Mouse (Mus musculus) ES-E14 (cell line): ENCODE data around the gene Snrpe. TPM values are rescaled to one million over a fixed set of nuclear protein-coding genes. Genes with fewer than 3 reads are reported as not detected.

Experiments
- DNase-seq: peaks from one replicate; pipeline ENCODE4 v3.0.0-alpha.2; 2013; ENCODE audit warnings: low read depth, low spot score
- H3K27ac ChIP-seq: 2 replicates; pipeline ENCODE4 v1.5.1; 2012; ENCODE audit warnings: low read depth, mild to moderate bottlenecking, low read length, moderate library complexity, mixed read lengths; ENCODE audit not compliant: poor library complexity, insufficient read depth, severe bottlenecking
- H3K36me3 ChIP-seq: 2 replicates; pipeline ENCODE4 v1.6.1; 2012; ENCODE audit warnings: mild to moderate bottlenecking, low read length, moderate library complexity, mixed read lengths; ENCODE audit not compliant: control insufficient read depth, poor library complexity, insufficient read depth, severe bottlenecking
- H3K4me1 ChIP-seq, 2 experiments: fragments of 150-350 bp in 1 of 2; sonication (generic) in 1 of 2; 2 replicates each; pipeline ENCODE4 v1.6.1; 2012; ENCODE audit warnings: low read length in 2 of 2, mild to moderate bottlenecking in 1 of 2, mixed read lengths in 1 of 2; ENCODE audit not compliant: control insufficient read depth in 2 of 2, insufficient read depth in 2 of 2, poor library complexity in 1 of 2
- H3K4me3 ChIP-seq, 2 experiments: fragments of 150-350 bp in 1 of 2; sonication (generic) in 1 of 2; 2 replicates each; pipeline ENCODE4 v1.5.1; 2012; ENCODE audit warnings: low read length in 2 of 2, low read depth in 1 of 2, mild to moderate bottlenecking in 1 of 2, mixed read lengths in 1 of 2; ENCODE audit not compliant: insufficient read depth in 1 of 2, poor library complexity in 1 of 2, severe bottlenecking in 1 of 2
- H3K9ac ChIP-seq: 2 replicates; pipeline ENCODE4 v1.6.1; 2012; ENCODE audit warnings: low read depth, mild to moderate bottlenecking, low read length, mixed read lengths; ENCODE audit not compliant: poor library complexity, insufficient read depth, severe bottlenecking
- H3K9me3 ChIP-seq: fragments of 150-350 bp; sonication (generic); 2 replicates; pipeline ENCODE4 v1.6.1; 2012; ENCODE audit warnings: low read depth, mild to moderate bottlenecking, low read length; ENCODE audit not compliant: control insufficient read depth, insufficient read depth
- CHD2 ChIP-seq: IDR thresholded peaks from 2 replicates; pipeline ENCODE4 v1.6.1; 2014; ENCODE audit warnings: mild to moderate bottlenecking, low read depth, low read length, inconsistent platforms
- HCFC1 ChIP-seq: IDR thresholded peaks from 2 replicates; pipeline ENCODE4 v1.6.1; 2012; ENCODE audit warnings: low read length, inconsistent platforms, borderline replicate concordance; ENCODE audit not compliant: insufficient read depth
- MAFK ChIP-seq: IDR thresholded peaks from 2 replicates; pipeline ENCODE4 v1.6.1; 2014; ENCODE audit warnings: mild to moderate bottlenecking, low read depth, low read length, inconsistent platforms; ENCODE audit not compliant: insufficient read depth
- ZC3H11A ChIP-seq: IDR thresholded peaks from 2 replicates; pipeline ENCODE4 v1.6.1; 2012; ENCODE audit warnings: low read depth, mild to moderate bottlenecking, inconsistent platforms, low read length, borderline replicate concordance
- ZNF384 ChIP-seq: IDR thresholded peaks from 2 replicates; pipeline ENCODE4 v1.6.1; 2012; ENCODE audit warnings: low read depth, low read length, inconsistent platforms
- in situ Hi-C, 2 experiments: fragments of 600-800 bp; cut with MboI; formaldehyde crosslinking; loops; one replicate each; pipeline ENCODE4 v1.15.1; 2025; ENCODE audit warnings: low sequenced_read_pairs in 2 of 2, inconsistent platforms in 1 of 2; ENCODE audit not compliant: unreplicated experiment in 2 of 2
- total RNA-seq: library from RNA; depleted of rRNA; stranded (reverse); fragments of 300-350 nt; gene quantifications from 2 replicates; pipeline ENCODE4 v1.2.3, GENCODE M21; 2012

The Snrpe gene
- total RNA-seq, 1 experiment, result 576 TPM

DNA sequence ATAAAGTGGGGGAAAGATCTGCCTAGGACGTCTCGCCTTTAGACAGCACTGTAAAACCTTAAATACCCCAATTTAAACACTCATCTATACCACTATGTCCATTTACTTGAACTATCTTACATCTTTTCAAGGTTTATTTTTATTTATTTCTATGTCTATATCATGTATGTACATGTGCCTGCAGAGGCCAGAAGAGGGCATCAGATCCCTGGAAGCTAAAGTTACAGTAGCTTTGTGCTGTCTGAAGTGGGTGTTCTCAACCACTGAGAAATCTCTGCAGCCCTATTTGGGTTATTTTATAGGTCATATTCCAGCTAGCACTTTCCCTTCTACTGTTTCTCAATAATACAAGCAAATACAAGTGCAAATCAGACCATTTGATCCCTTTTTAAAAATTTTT lies 22.1 kb upstream of the Snrpe start:
- in situ Hi-C loops, result loop anchor here in 1 of 2 experiments (25.0 kb wide), 1 partner anchor 980 kb away; no protein-coding TSS in a partner anchor
- no peak for TF ChIP-seq MAFK
- TF ChIP-seq CHD2, result no peak
- no peak for TF ChIP-seq HCFC1
- no peak for TF ChIP-seq ZC3H11A
- TF ChIP-seq ZNF384, result no peak
- Histone ChIP-seq H3K9ac (no peak overlapping the region), H3K4me1 (no peaks in the 10 kb centered on the region), H3K27ac (no peak overlapping the region), H3K36me3 (peaks cover 37% of the 10 kb centered on the region), H3K4me3 (no peak overlapping the region), H3K9me3 (no peaks in the 10 kb centered on the region)
- no peak for DNase-seq

- no peaks in the 10 kb centered on the region for H3K9me3 ChIP-seq
- H3K27ac ChIP-seq, result no peak overlapping the region
- no peak overlapping the region for H3K4me3 ChIP-seq
- no peak overlapping the region for H3K9ac ChIP-seq
- TF ChIP-seq HCFC1 (no peak), CHD2 (no peak), MAFK (no peak), ZNF384 (no peak), ZC3H11A (no peak)
- no peak for DNase-seq
- no peaks in the 10 kb centered on the region for H3K4me1 ChIP-seq
- in situ Hi-C loops, result loop anchor here in 1 of 2 experiments (25.0 kb wide), 1 partner anchor 987 kb away; no protein-coding TSS in a partner anchor
- peaks cover 54% of the 10 kb centered on the region for H3K36me3 ChIP-seq
Measured at GRCm38 (mm10) chr1:133625052-133625451, 15.0 kb upstream of the Snrpe start.

- Histone ChIP-seq H3K27ac (no peak overlapping the region), H3K9me3 (no peaks in the 10 kb centered on the region), H3K4me3 (no peak overlapping the region), H3K4me1 (no peaks in the 10 kb centered on the region), H3K36me3 (peaks cover 23% of the 10 kb centered on the region), H3K9ac (no peak overlapping the region)
- no peak for DNase-seq
- TF ChIP-seq HCFC1 (no peak), MAFK (no peak), ZNF384 (no peak), ZC3H11A (no peak)
- in situ Hi-C loops, result loop anchor here (5.0 to 25.0 kb wide), 3 partner anchors 34 to 456 kb away; partner anchors contain the start of gene Plekha6 (in 1 of the 2)
Measured at GRCm38 (mm10) chr1:133618311-133618710, 8.2 kb upstream of the Snrpe start.

DNA sequence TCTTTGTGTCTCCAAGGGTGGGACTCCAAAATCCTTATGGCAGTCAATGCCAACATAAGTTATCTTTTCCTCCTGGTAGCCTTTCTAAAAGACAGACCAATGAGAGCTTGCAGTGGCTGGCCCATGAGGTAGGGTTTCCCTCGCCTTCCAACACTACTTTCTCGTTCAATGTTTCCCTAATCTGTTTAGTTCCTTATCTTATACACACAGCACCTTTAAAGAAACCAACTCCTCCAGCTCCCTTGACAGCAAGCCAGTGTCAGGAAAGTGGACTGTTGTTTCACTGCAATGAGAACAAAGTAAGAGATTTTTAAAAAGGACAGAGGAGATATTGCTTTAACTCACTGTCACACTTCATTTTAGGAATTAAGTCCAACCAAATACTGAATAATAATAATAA lies 7.8 kb upstream of the Snrpe start:
- H3K9ac ChIP-seq, result no peak overlapping the region
- no peak for TF ChIP-seq ZNF384
- TF ChIP-seq CHD2, result no peak
- TF ChIP-seq MAFK, result no peak
- TF ChIP-seq ZC3H11A, result no peak
- no peak for TF ChIP-seq HCFC1
- no peaks in the 10 kb centered on the region for H3K9me3 ChIP-seq
- H3K4me3 ChIP-seq, result no peak overlapping the region
- H3K36me3 ChIP-seq, result peaks cover 20% of the 10 kb centered on the region
- no peaks in the 10 kb centered on the region for H3K4me1 ChIP-seq
- in situ Hi-C loops, result loop anchor here (5.0 to 25.0 kb wide), 3 partner anchors 34 to 456 kb away; partner anchors contain the start of gene Plekha6 (in 1 of the 2)
- DNase-seq, result no peak
- H3K27ac ChIP-seq, result no peak overlapping the region
